Mouse (Mus musculus) heart, embryonic 14.5 days (tissue): ENCODE measurements at regions not wholly inside any gene's neighbourhood (a gene's known extent, or its start where the extent isn't known, plus 50 kb on each side); places are given as distances from the start of the nearest gene placed in this dataset.

Experiments
- ATAC-seq: fragments of 200-750 bp; cut with Nextera tagmentation; 2 replicates; pipeline ENCODE4 v1.8.0; 2017; ENCODE audit warnings: low read depth, moderate TSS enrichment; ENCODE audit not compliant: insufficient number of reproducible peaks, insufficient read depth, low FRiP score
- H3K27ac ChIP-seq, 2 experiments: fragments of 200-500 bp in 1 of 2; fragments of 300-500 bp in 1 of 2; sonication (generic) in 1 of 2; replicated peaks in 1 of 2; 2 replicates each; pipeline ENCODE4 v1.5.1; 2012 to 2014; ENCODE audit warnings: low read depth in 2 of 2, low read length in 2 of 2, control low read depth in 1 of 2, mild to moderate bottlenecking in 1 of 2, mixed read lengths in 1 of 2; ENCODE audit not compliant: control insufficient read depth in 1 of 2, insufficient read depth in 1 of 2
- H3K27me3 ChIP-seq: fragments of 300-500 bp; sonication (generic); 2 replicates; pipeline ENCODE4 v1.6.1; 2014; ENCODE audit warnings: mild to moderate bottlenecking, low read length, control low read depth; ENCODE audit not compliant: control insufficient read depth, insufficient read depth
- H3K36me3 ChIP-seq: fragments of 300-500 bp; sonication (generic); 2 replicates; pipeline ENCODE4 v1.6.1; 2014; ENCODE audit warnings: mild to moderate bottlenecking, control low read depth, low read length, mixed read lengths; ENCODE audit not compliant: control insufficient read depth, insufficient read depth
- H3K4me1 ChIP-seq, 2 experiments: fragments of 200-500 bp in 1 of 2; fragments of 300-500 bp in 1 of 2; sonication (generic) in 1 of 2; 2 replicates each; pipeline ENCODE4 v1.6.1; 2012 to 2014; ENCODE audit warnings: low read length in 2 of 2, control low read depth in 1 of 2, mixed read lengths in 1 of 2; ENCODE audit not compliant: control insufficient read depth in 2 of 2, insufficient read depth in 2 of 2
- H3K4me2 ChIP-seq: fragments of 300-500 bp; sonication (generic); 2 replicates; pipeline ENCODE4 v1.6.1; 2014; ENCODE audit warnings: mild to moderate bottlenecking, low read length
- H3K4me3 ChIP-seq, 2 experiments: fragments of 200-500 bp in 1 of 2; fragments of 300-500 bp in 1 of 2; sonication (generic) in 1 of 2; 2 replicates each; pipeline ENCODE4 v1.5.1; 2012 to 2014; ENCODE audit warnings: low read length in 2 of 2, mild to moderate bottlenecking in 2 of 2, control low read depth in 1 of 2, low read depth in 1 of 2, moderate library complexity in 1 of 2; ENCODE audit not compliant: control insufficient read depth in 1 of 2, insufficient read depth in 1 of 2
- H3K9ac ChIP-seq: fragments of 300-500 bp; sonication (generic); 2 replicates; pipeline ENCODE4 v1.6.1; 2014; ENCODE audit warnings: mild to moderate bottlenecking, low read length
- H3K9me3 ChIP-seq: fragments of 300-500 bp; sonication (generic); 2 replicates; pipeline ENCODE4 v1.6.1; 2016; ENCODE audit warnings: low read length, control low read depth; ENCODE audit not compliant: control insufficient read depth
- WGBS: fragments of 180-500 bp; shearing (Covaris S2); extraction: QIAGEN DNeasy Blood & Tissue Kit; methylation state at CpG from one replicate; pipeline ENCODE4 v1.1.7; 2014; 5-methylcytosine and 5-hydroxymethylcytosine counted together

- Histone ChIP-seq H3K4me2 (no peak overlapping the region), H3K4me3 (no peak overlapping the region), H3K27me3 (no peaks in the 10 kb centered on the region), H3K9ac (no peak overlapping the region), H3K4me1 (no peaks in the 10 kb centered on the region), H3K9me3 (no peaks in the 10 kb centered on the region), H3K27ac (no peak overlapping the region), H3K36me3 (no peaks in the 10 kb centered on the region)
- no peak for ATAC-seq
- WGBS = 82% methylated on average over 3 of the region's 3 CpGs
Measured at GRCm38 (mm10) chr1:194435060-194435459, 183.0 kb upstream of the Plxna2 start.

- WGBS = 66% methylated on average over 3 of the region's 3 CpGs
- ATAC-seq = no peak
- no peak overlapping the region for H3K9ac ChIP-seq
- H3K9me3 ChIP-seq = no peaks in the 10 kb centered on the region
- H3K36me3 ChIP-seq = no peaks in the 10 kb centered on the region
- H3K27me3 ChIP-seq = no peaks in the 10 kb centered on the region
- no peak overlapping the region for H3K4me3 ChIP-seq
- H3K27ac ChIP-seq = no peak overlapping the region
- H3K4me1 ChIP-seq = peaks cover 0 to 10% of the 10 kb centered on the region in 2 experiments; a peak in 1 of 4 replicates
- H3K4me2 ChIP-seq = no peak overlapping the region
Measured at GRCm38 (mm10) chr1:194428586-194428985, 189.4 kb upstream of the Plxna2 start.

- Histone ChIP-seq H3K4me1 (peaks cover 0 to 10% of the 10 kb centered on the region in 2 experiments; a peak in 1 of 4 replicates), H3K4me2 (no peak overlapping the region), H3K9ac (no peak overlapping the region), H3K4me3 (no peak overlapping the region), H3K9me3 (no peaks in the 10 kb centered on the region), H3K36me3 (no peaks in the 10 kb centered on the region), H3K27ac (0 out of 4 replicates have a peak overlapping the region, but pooled peaks of 1 of the 2 experiments have one; percentile 2), H3K27me3 (no peaks in the 10 kb centered on the region)
- 78% methylated on average over 6 of the region's 6 CpGs for WGBS
- ATAC-seq = no peak
Measured at GRCm38 (mm10) chr1:194426293-194426692, 191.7 kb upstream of the Plxna2 start.

GRCm38 (mm10) chr1:194424201-194424600 lies 193.8 kb upstream of the Plxna2 start:
- Histone ChIP-seq H3K4me2 (no peak overlapping the region), H3K4me1 (peaks cover 3 to 17% of the 10 kb centered on the region in 2 experiments), H3K9ac (no peak overlapping the region), H3K36me3 (no peaks in the 10 kb centered on the region), H3K27me3 (no peaks in the 10 kb centered on the region), H3K27ac (no peak overlapping the region), H3K4me3 (no peak overlapping the region), H3K9me3 (no peaks in the 10 kb centered on the region)
- 79% methylated on average over 2 of the region's 2 CpGs for WGBS
- no peak for ATAC-seq

GRCm38 (mm10) chr1:194412193-194412592 lies 205.8 kb upstream of the Plxna2 start:
- Histone ChIP-seq H3K4me3 (no peak overlapping the region), H3K27ac (no peak overlapping the region), H3K4me2 (no peak overlapping the region), H3K36me3 (no peaks in the 10 kb centered on the region), H3K4me1 (no peaks in the 10 kb centered on the region), H3K9me3 (no peaks in the 10 kb centered on the region), H3K27me3 (no peaks in the 10 kb centered on the region), H3K9ac (no peak overlapping the region)
- 81% methylated on average over 5 of the region's 5 CpGs for WGBS
- no peak for ATAC-seq

- H3K4me1 ChIP-seq = no peaks in the 10 kb centered on the region
- ATAC-seq = no peak
- no peaks in the 10 kb centered on the region for H3K9me3 ChIP-seq
- H3K4me2 ChIP-seq = no peak overlapping the region
- no peak overlapping the region for H3K4me3 ChIP-seq
- WGBS = 55% methylated on average over 2 of the region's 2 CpGs
- no peak overlapping the region for H3K9ac ChIP-seq
- no peaks in the 10 kb centered on the region for H3K27me3 ChIP-seq
- H3K36me3 ChIP-seq = no peaks in the 10 kb centered on the region
- no peak overlapping the region for H3K27ac ChIP-seq
Measured at GRCm38 (mm10) chr1:194411788-194412187, 206.2 kb upstream of the Plxna2 start.

- H3K4me2 ChIP-seq = no peak overlapping the region
- H3K4me3 ChIP-seq = no peak overlapping the region
- H3K27ac ChIP-seq = no peak overlapping the region
- H3K9me3 ChIP-seq = no peaks in the 10 kb centered on the region
- H3K27me3 ChIP-seq = no peaks in the 10 kb centered on the region
- H3K9ac ChIP-seq = no peak overlapping the region
- no peaks in the 10 kb centered on the region for H3K4me1 ChIP-seq
- H3K36me3 ChIP-seq = no peaks in the 10 kb centered on the region
- no peak for ATAC-seq
Measured at GRCm38 (mm10) chr1:194399281-194399680, 218.7 kb upstream of the Plxna2 start.

GRCm38 (mm10) chr1:194396754-194397460 lies 221.1 kb upstream of the Plxna2 start:
- H3K27me3 ChIP-seq = no peaks in the 10 kb centered on the region
- no peak overlapping the region for H3K27ac ChIP-seq
- no peaks in the 10 kb centered on the region for H3K36me3 ChIP-seq
- no peak overlapping the region for H3K9ac ChIP-seq
- 69% methylated on average over 4 of the region's 4 CpGs for WGBS
- ATAC-seq = no peak
- H3K4me3 ChIP-seq = no peak overlapping the region
- no peak overlapping the region for H3K4me2 ChIP-seq
- no peaks in the 10 kb centered on the region for H3K9me3 ChIP-seq
- H3K4me1 ChIP-seq = no peaks in the 10 kb centered on the region
